Mouse (Mus musculus): ENCODE data around the gene Ssh2.

- no peak for TF ChIP-seq CHD2 (IDR thresholded peaks at IDR 0.05; ENCODE audit: low read depth, low read length)
- TF ChIP-seq MAFK (IDR thresholded peaks at IDR 0.05; ENCODE audit: insufficient read depth, low read depth, low read length), result no peak
These were observed 51.3 kb downstream of the Ssh2 start for GRCm38 (mm10) chr11:77267401-77267800.

All from ES-E14 (cell line).